Mouse (Mus musculus): Measurements from ENCODE around the gene Tmem51.
"Not testable (repeated sequence)": the region's sequence is repeated elsewhere in the genome, so short reads cannot be mapped to it uniquely, and the experiment has no call there.

Tmem51 gene

GRCm38 (mm10) chr4:142060455-142061378, 23.4 kb downstream of the Tmem51 start:
- DNase-seq (ENCODE audit: low read depth, low spot score) = no peak

DNA sequence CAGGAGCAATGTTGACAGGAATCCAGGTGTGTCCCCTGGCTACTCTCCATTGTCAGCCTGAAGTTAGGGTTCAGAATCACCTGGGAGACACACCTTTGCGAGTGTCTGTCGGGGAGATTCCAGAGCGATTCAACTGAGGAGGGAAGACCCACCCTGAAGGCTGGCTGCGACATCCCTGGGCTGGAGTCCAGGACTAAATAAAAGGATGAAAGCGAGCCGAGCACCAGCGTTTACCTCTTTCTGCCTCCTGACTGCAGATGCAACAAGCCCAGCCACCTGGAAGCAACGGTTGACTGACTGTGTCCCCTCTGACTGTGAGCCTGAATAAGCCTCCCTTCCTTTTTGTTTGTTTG, 24.3 kb downstream of the Tmem51 start:
- DNase-seq (ENCODE audit: low read depth, low spot score) = no peak

GRCm38 (mm10) chr4:142059113-142059840, 24.8 kb downstream of the Tmem51 start:
- DNase-seq (ENCODE audit: low read depth, low spot score) = no peak

DNA sequence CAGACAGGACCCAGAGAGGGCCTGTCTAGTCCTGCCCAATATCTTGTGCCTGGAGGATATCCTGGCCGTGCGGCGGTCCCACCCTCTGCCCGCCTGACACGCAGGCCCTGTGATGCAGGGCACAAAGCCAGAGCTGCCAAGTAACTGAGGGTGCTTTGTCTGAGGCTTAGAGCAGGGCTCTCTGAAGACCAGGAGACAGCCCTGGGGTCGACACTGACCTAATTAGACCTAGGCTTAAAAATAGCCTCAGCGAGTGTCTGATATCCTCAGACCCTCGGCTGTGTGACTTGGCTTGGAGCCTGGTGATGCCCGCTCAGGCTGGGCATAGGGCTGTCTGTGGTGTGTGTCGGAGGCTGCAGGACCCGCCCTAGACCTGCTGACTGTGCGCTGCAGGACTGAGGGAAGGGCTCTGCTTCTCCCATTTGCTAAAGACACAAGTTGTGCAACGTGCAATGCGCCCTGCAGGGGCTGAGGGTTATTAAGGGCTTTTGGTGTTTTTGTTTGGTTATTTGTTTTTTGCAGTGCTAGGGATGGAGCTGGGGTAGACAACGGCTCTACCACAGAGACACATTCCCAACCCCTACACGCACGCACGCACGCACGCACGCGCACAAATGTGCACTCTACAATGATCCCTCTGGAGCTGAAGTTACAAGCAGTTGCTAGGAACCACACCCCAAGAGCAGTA, 26.4 kb downstream of the Tmem51 start:
- DNase-seq (ENCODE audit: low read depth, low spot score) = no peak

DNA sequence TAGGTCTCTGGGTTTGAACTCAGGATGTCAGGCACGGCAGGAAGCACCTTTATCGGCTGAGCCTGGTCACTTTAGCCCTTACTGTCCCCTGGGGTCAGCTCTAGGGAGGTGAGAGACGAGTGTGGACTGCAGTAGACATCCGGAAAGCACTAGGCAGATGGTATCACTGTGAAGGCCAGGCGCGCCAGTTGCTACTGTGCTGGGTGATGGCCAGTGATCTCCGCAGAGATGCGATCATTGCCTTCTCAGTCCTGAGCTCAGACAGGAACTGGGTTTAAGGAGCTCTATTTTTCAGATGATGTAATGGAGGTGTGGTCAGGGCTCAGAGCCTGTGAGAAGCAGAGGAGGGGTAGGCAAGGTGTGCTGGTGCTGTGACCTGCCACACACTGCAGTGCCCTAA, 28.5 kb downstream of the Tmem51 start:
- DNase-seq (ENCODE audit: low read depth, low spot score) = no peak

- no peak for DNase-seq (ENCODE audit: low read depth, low spot score)
Measured at GRCm38 (mm10) chr4:142054580-142054979, 29.5 kb downstream of the Tmem51 start.

DNA sequence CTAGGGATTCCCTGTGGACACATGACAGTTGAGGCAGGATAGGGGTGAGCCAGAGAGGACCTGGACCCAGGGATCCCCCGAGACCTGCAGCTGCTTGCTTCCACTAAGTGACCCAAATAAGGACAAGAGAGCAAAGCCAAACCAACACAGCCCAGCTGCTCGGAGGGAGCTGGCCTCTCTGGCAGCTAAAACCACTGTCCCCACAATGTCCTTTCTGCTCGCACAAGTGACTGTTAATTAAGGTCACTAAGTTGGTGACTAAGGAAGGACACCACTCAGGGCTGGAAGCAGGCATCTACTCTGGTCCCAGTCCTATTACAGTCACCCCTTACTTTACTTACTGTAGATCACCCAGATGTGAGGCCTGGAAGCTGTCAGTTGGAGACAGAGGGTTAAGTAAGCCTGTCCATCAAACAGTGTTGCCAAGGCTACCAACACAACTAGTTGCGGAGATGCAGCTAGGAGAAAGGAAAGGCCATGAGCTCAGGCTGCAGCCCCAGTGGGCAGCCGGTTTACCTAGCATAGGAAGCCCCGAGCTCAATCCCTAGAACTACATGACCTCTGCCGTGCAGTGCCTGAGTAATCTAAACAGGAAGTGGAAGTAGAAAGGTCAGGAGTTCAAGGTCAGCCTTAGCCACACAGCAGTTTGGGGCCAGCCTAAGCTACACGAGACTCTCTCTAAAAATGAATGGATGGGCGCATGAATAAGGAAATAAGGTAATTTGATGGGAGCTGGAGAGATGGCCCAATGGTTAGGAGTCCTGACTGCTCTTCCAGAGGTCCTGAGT, 30.2 kb downstream of the Tmem51 start:
- no peak for DNase-seq (ENCODE audit: low read depth, low spot score)

DNA sequence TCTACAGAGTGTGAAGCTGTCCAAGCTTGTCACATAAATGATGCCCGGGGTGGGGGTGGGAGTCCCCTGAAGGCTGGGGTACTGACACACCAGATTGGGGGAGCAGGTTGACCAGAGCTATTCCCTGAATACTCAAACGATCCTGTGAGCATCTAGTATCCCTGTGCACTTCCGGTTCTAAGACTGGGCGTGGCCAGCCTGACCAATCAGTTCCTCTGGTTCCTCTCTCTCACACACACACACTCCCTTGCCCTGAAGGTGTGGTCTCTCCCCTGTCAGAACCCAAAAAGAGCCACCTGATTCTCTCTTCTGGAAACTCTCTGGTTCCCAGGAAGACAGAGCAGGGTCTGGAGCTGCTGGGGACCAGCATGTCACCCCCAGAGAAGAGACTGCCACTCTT, 30.8 kb downstream of the Tmem51 start:
- DNase-seq (ENCODE audit: low read depth, low spot score) = no peak

GRCm38 (mm10) chr4:142052391-142053132, 31.5 kb downstream of the Tmem51 start:
- DNase-seq (ENCODE audit: low read depth, low spot score) = no peak

DNA sequence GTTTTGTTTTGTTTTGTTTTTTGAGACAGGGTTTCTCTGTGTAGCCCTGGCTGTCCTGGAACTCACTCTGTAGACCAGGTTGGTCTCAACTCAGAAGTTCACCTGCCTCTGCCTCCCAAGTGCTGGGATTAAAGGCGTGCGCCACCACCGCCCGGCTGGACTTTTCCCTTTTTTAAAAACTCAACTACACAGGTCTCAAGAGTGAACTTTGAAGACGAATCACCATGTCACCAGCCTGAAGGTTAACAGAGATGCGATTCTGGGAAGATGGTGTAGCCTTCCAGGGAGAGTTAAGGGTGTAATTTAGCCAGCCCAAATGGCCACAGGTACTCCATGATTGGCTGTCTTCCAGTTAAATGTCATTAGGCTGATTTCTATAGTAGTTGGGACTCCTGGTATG, 32.2 kb downstream of the Tmem51 start:
- DNase-seq (ENCODE audit: low read depth, low spot score) = not testable (repeated sequence)

DNA sequence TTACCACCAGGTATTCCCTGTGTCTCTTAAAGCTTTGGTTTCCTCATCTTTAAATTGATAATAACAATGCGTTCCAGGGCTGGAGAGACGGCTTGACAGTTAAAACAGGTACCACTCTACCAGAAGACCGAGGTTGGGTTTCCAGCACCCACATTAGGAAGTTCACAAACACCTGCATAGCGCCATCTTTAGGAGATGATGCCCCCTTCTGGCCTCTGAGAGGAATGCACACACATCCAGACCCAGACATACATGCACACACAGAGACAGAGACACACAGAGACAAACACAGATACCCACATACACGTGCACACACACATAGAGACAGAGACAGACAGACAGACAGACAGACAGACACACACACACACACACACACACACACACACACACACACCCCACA, 34.1 kb downstream of the Tmem51 start:
- DNase-seq (ENCODE audit: low read depth, low spot score) = no peak

GRCm38 (mm10) chr4:142048391-142048790, 35.7 kb downstream of the Tmem51 start:
- DNase-seq (ENCODE audit: low read depth, low spot score) = no peak

DNA sequence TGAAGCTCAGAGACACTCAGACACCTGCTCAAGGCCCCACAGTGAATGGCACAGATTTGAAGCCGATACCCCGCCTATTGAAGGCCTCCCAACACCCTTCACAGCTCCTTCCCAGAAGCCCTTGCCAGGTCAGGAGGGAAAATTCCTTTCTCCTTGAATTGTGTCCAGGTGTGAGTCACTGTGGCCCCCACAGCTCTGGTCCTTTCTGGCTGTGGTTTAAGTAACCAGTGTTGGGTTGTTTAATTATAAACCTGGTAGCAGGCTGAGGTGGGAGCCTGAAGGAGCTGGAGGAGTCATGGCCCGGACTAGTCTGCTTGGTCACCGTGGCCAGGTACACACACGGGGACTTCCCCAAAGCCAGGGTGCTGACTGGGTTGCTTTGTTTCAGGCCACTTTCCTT, 37.1 kb downstream of the Tmem51 start:
- DNase-seq (ENCODE audit: low read depth, low spot score) = no peak

DNA sequence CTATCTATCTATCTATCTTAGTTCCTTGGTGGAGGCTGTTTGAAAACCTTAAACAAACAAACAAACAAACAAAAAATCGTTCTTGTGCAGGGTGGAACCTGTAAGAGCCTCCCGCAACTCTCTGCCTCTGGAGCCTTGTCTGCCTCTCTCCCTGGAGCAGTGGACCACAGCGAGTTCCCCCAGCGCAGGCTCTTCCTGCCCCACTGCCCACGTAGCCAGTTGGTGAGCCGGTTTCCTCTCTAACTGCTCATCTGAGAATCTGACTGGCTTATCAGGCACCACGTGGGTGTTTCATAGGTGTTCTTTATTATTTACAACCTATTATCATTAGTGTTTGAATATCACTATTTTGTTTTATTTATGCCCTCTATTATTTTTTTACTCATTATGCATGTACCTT, 37.6 kb downstream of the Tmem51 start:
- DNase-seq (ENCODE audit: low read depth, low spot score) = no peak

DNA sequence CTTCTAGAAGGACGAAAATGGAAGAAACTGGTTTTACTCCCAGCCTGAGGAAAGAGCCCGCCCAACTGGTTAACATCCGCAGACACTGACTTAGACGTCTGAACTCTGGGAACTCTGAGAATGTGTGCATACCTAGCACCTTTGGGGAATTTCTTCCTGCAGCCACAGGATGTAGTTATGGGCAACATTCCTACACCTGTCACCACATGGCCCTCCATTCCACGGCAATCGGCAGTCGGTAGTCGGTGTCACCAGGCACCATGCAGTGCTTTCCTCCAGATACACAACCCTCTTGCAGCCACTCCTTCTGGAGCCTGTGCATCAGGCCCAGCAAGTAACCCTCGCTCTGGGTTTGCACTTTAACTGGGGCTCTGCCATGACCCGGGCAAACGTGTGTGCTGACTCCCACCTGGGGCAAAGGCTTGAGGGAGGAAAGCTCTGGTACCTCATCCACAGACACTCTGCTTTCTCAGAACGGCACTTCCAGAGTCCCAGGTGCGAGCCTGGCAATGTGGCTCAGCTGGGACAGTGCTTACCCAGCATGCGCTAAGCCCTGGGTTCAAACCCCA, 38.4 kb downstream of the Tmem51 start:
- DNase-seq (ENCODE audit: low read depth, low spot score) = no peak

- DNase-seq (ENCODE audit: low read depth, low spot score) = no peak
Measured at GRCm38 (mm10) chr4:142044452-142044851, 39.7 kb downstream of the Tmem51 start.

DNA sequence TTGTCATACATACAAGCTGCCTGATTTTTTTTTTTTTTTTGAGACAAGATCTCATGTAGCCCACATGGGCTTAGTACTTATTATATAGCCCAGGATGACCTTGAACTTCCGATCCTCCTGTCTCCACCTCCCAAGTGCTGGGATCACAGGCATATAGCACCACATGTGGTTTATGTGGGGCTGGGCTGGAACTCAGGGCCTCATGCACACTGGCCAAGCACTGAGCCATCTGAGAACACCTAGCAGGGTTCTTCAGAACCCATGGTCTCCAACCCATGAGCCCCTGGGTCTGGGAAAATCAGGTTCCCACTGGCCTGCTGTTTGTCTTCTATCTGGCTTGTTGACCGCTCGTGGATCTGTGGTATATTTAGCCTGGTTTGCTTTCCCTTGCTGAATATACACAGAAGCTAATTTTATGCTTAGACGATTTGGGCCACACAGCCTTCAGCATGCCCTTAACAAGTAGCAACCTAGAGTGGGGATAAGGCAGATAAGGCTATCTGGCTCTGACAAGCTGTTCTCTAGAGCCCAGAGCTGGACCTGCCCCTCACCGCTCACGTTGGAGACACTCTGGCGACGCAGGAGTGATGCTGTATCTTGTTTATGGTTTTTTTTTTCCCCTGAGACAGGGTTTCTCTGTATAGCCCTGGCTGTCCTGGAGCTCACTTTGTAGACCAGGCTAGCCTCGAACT, 44.3 kb downstream of the Tmem51 start:
- no peak for DNase-seq (ENCODE audit: low read depth, low spot score)

- DNase-seq (ENCODE audit: low read depth, low spot score) = no peak
Measured at GRCm38 (mm10) chr4:142037897-142038296, 46.2 kb downstream of the Tmem51 start.

DNA sequence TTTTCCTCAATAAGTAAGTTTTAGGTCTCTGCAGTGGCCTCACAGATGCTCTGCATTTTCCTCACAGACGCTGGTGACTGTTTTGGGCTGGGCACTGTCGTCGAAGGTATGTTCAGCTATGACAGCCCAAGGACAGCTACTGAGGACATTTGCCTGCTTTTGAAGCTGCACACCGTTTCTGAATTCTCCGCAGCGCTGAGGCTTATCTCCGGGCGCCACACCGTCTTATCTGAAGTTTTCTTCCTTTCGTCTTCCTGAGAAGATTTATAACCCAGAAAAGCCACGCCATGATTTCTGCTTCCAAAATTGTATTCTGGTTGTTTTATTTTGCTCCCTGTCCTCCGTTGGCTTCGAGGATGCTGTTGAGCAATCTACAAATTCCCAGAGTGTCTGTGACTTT, 55.6 kb downstream of the Tmem51 start:
- no peak for DNase-seq (ENCODE audit: low read depth, low spot score)

GRCm38 (mm10) chr4:142026965-142027364, 57.1 kb downstream of the Tmem51 start:
- no peak for DNase-seq (ENCODE audit: low read depth, low spot score)

Data from retina, postnatal 7 days (tissue).